Mouse (Mus musculus) cerebellum, adult 2 months (tissue): ENCODE measurements around the gene Per3.

Experiments
- CTCF ChIP-seq: fragments of 200-500 bp; IDR thresholded peaks from 2 replicates; pipeline ENCODE4 v1.5.1; 2011; ENCODE audit warnings: low read depth, mild to moderate bottlenecking, control low read depth, low read length, moderate library complexity, borderline replicate concordance; ENCODE audit not compliant: insufficient read depth
- POLR2A ChIP-seq: fragments of 200-500 bp; IDR thresholded peaks from 2 replicates; pipeline ENCODE4 v1.6.1; 2011; ENCODE audit warnings: low read length, control low read depth, borderline replicate concordance; ENCODE audit not compliant: insufficient read depth

- TF ChIP-seq POLR2A (no peak), CTCF (no peak)
Observed at GRCm38 (mm10) chr4:151070962-151071361, 26.5 kb upstream of the Per3 start.
